ENCODE assay signal across 34 mouse cellular contexts in genomic region chr3:43426672-43427071, GRCm38 (mm10).
"Had no signal": no experiment of that assay in that cellular context is flagged by ENCODE, and none has a peak within 500 bp of the region (broad histone marks: within the 10 kb centered on the region; RNA-seq: fewer than 3 reads in every experiment).

No protein-coding gene starts in this region.

- H3K4me1 ChIP-seq: heart, embryonic 10.5 days; heart, embryonic 12.5 days; heart, embryonic 13.5 days; heart, embryonic 15.5 days; hindbrain, embryonic 10.5 days; hindbrain, embryonic 12.5 days; hindbrain, embryonic 13.5 days; hindbrain, embryonic 15.5 days; intestine, embryonic 15.5 days; kidney, embryonic 15.5 days had no signal

- H3K27ac ChIP-seq: heart, adult 2 months; heart, embryonic 10.5 days; heart, embryonic 13.5 days; heart, embryonic 15.5 days; hindbrain, embryonic 10.5 days; hindbrain, embryonic 12.5 days; hindbrain, embryonic 13.5 days; hindbrain, embryonic 14.5 days; hindbrain, embryonic 15.5 days; hindbrain, postnatal 0 days; intestine, embryonic 15.5 days; kidney, embryonic 15.5 days; layer of hippocampus, adult 2 months had no signal

- H3K27me3 ChIP-seq: heart, embryonic 12.5 days; heart, embryonic 13.5 days; heart, embryonic 15.5 days; hindbrain, embryonic 12.5 days; hindbrain, embryonic 13.5 days; hindbrain, embryonic 15.5 days; intestine, embryonic 15.5 days; kidney, embryonic 15.5 days had no signal

- H3K4me3 ChIP-seq: heart, adult 2 months; heart, embryonic 10.5 days; heart, embryonic 12.5 days; heart, embryonic 13.5 days; heart, embryonic 15.5 days; hindbrain, embryonic 10.5 days; hindbrain, embryonic 12.5 days; hindbrain, embryonic 13.5 days; hindbrain, embryonic 15.5 days; intestine, embryonic 15.5 days; kidney, embryonic 15.5 days; layer of hippocampus, adult 2 months had no signal

- H3K4me2 ChIP-seq: heart, embryonic 11.5 days; heart, embryonic 12.5 days; heart, embryonic 13.5 days; heart, embryonic 15.5 days; hindbrain, embryonic 12.5 days; hindbrain, embryonic 13.5 days; hindbrain, embryonic 14.5 days; hindbrain, embryonic 15.5 days; intestine, embryonic 15.5 days; kidney, embryonic 15.5 days had no signal

- H3K9me3 ChIP-seq: heart, embryonic 10.5 days; heart, embryonic 12.5 days; heart, embryonic 13.5 days; heart, embryonic 15.5 days; hindbrain, embryonic 10.5 days; hindbrain, embryonic 12.5 days; hindbrain, embryonic 13.5 days; hindbrain, embryonic 15.5 days; intestine, embryonic 15.5 days; kidney, embryonic 15.5 days had no signal

- H3K9ac ChIP-seq: heart, embryonic 12.5 days; heart, embryonic 13.5 days; heart, embryonic 15.5 days; hindbrain, embryonic 12.5 days; hindbrain, embryonic 13.5 days; hindbrain, embryonic 14.5 days; hindbrain, embryonic 15.5 days; intestine, embryonic 15.5 days; kidney, embryonic 15.5 days had no signal

- ATAC-seq: hindbrain, embryonic 16.5 days; hindbrain, postnatal 0 days; inflammation-experienced regulatory T-cells, adult 6 months; intestine, embryonic 15.5 days; intestine, embryonic 16.5 days; intestine, postnatal 0 days had no signal

- DNase-seq: heart, adult 2 months; heart, postnatal 10 days; heart, postnatal 14 days; heart, postnatal 36 days; heart, postnatal 4 days; kidney, adult 18-20 months; kidney, adult 2 months; kidney, adult 8-10 months; kidney, adult 9 months; kidney, postnatal 10 days; kidney, postnatal 14 days; kidney, postnatal 25 days; kidney, postnatal 36 days; kidney, postnatal 4 days; layer of hippocampus, adult 9-11 months; layer of hippocampus, postnatal 36 days had no signal

- H3K36me3 ChIP-seq: heart, embryonic 10.5 days; heart, embryonic 12.5 days; heart, embryonic 13.5 days; heart, embryonic 15.5 days; hindbrain, embryonic 10.5 days; hindbrain, embryonic 12.5 days; hindbrain, embryonic 13.5 days; hindbrain, embryonic 15.5 days; intestine, embryonic 15.5 days; kidney, embryonic 15.5 days had no signal
